Mouse (Mus musculus) midbrain, embryonic 14.5 days (tissue): Measurements from ENCODE around the gene Gm49661. TPM values are rescaled to one million over a fixed set of nuclear protein-coding genes. Genes with fewer than 3 reads are reported as not detected.

Source experiments
- ATAC-seq: fragments of 200-750 bp; cut with Nextera tagmentation; 2 replicates; pipeline ENCODE4 v1.8.0; 2017; ENCODE audit warnings: moderate number of reproducible peaks, moderate library complexity; ENCODE audit not compliant: low FRiP score, low TSS enrichment
- DNase-seq: peaks from one replicate; pipeline ENCODE4 v3.0.0-alpha.2; 2015
- H3K27ac ChIP-seq: fragments of 300-500 bp; sonication (generic); replicated peaks from 2 replicates; pipeline ENCODE4 v1.5.1; 2014; ENCODE audit warnings: mild to moderate bottlenecking, low read depth, low read length, moderate library complexity
- H3K27me3 ChIP-seq: fragments of 300-500 bp; sonication (generic); 2 replicates; pipeline ENCODE4 v1.6.1; 2014; ENCODE audit warnings: low read length, control low read depth, mixed read lengths; ENCODE audit not compliant: control insufficient read depth, insufficient read depth
- H3K36me3 ChIP-seq: fragments of 300-500 bp; sonication (generic); 2 replicates; pipeline ENCODE4 v1.6.1; 2014; ENCODE audit warnings: low read length, control low read depth; ENCODE audit not compliant: control insufficient read depth, insufficient read depth
- H3K4me1 ChIP-seq: fragments of 300-500 bp; sonication (generic); 2 replicates; pipeline ENCODE4 v1.6.1; 2014; ENCODE audit warnings: mild to moderate bottlenecking, antibody characterized with exemption, low read length, control low read depth; ENCODE audit not compliant: control insufficient read depth, insufficient read depth
- H3K4me2 ChIP-seq: fragments of 300-500 bp; sonication (generic); 2 replicates; pipeline ENCODE4 v1.6.1; 2014; ENCODE audit warnings: mild to moderate bottlenecking, low read length, moderate library complexity
- H3K4me3 ChIP-seq: fragments of 300-500 bp; sonication (generic); replicated peaks from 2 replicates; pipeline ENCODE4 v1.5.1; 2014; ENCODE audit warnings: low read depth, low read length
- H3K9ac ChIP-seq: fragments of 300-500 bp; sonication (generic); replicated peaks from 2 replicates; pipeline ENCODE4 v1.6.1; 2014; ENCODE audit warnings: mild to moderate bottlenecking, low read length, moderate library complexity
- H3K9me3 ChIP-seq: fragments of 300-500 bp; sonication (generic); 2 replicates; pipeline ENCODE4 v1.6.1; 2016; ENCODE audit warnings: low read length, control low read depth, mixed read lengths; ENCODE audit not compliant: control insufficient read depth
- WGBS: fragments of 180-500 bp; shearing (Covaris S2); extraction: QIAGEN DNeasy Blood & Tissue Kit; methylation state at CpG from one replicate; pipeline ENCODE4 v1.1.7; 2014; 5-methylcytosine and 5-hydroxymethylcytosine counted together
- polyA plus RNA-seq: library from polyadenylated mRNA; unstranded; fragments of >200 nt; fragmentation: Nextera tagmentation; extraction: Ambion mirVana; gene quantifications from 2 replicates; pipeline ENCODE4 v1.2.1, GENCODE M21; 2014

The Gm49661 gene
- polyA plus RNA-seq, result not detected in 2 replicates

DNA sequence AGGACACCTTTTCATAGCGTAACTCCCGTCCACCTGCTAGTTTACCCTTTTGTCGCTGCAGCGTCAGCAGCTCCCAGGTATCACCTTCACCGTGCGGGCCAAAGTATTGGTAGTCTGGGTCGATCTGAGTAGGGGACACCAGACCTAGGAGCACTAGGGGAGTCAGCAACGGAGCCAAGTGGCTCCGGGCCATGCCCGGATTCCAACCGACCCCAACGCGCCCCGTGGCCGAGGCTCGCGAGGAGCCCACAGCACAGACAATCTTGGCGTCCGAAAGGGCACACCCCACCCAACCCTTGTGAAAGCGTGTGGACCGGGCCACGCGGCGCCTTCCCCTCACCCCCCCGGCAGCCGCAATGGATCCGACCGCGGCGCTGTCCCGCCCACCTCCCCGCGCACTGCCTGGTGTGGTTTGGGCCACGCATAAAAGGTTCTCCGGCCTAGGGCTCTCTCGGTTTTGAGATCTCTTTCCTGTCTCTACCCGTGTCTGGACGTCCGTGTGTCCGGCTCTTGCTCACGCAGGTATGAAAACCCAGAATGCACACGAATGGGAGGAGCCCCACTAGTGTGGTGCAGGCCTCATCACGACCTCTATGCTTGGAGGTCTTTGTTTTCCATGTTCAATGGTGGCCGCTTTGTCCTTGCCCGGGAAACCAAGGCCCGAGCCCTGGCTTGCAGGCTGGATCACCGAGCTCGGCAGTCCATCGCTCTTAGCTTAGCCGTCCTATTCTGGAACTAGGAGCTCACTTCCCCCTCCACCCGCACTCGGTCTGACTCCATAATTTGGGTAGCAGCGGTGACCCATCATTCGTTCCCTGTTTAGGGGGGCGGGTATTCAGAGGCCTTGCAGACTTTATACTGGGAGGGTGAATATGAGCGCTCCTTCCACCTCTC is at the start of gene Gm49661, which contains the start of the genes Prdx2 and Rnaseh2a:
Gene Gm49661, minus strand, starts transcription at position 193 of the 894 bp plus-strand sequence.
Gene Prdx2, plus strand, starts transcription at position 347 of the 894 bp plus-strand sequence.
Gene Rnaseh2a, minus strand, starts transcription at position 527 of the 894 bp plus-strand sequence.
- H3K27me3 ChIP-seq, result no peaks in the 10 kb centered on the region
- H3K4me3 ChIP-seq, result peak within 1 kb of the TSS; percentile 92
- H3K4me1 ChIP-seq, result peaks cover 28% of the 10 kb centered on the region
- peak within 1 kb of the TSS; percentile 96 for H3K4me2 ChIP-seq
- peak within 1 kb of the TSS; percentile 97 for H3K9ac ChIP-seq
- H3K27ac ChIP-seq, result peak within 1 kb of the TSS; percentile 86
- no peaks in the 10 kb centered on the region for H3K9me3 ChIP-seq
- under 1% methylated on average over 56 of the region's 56 CpGs for whole genome bisulfite sequencing
- H3K36me3 ChIP-seq, result peaks cover 40% of the 10 kb centered on the region
- peak; percentile 92 for DNase-seq
- ATAC-seq, result peak; percentile 85

DNA sequence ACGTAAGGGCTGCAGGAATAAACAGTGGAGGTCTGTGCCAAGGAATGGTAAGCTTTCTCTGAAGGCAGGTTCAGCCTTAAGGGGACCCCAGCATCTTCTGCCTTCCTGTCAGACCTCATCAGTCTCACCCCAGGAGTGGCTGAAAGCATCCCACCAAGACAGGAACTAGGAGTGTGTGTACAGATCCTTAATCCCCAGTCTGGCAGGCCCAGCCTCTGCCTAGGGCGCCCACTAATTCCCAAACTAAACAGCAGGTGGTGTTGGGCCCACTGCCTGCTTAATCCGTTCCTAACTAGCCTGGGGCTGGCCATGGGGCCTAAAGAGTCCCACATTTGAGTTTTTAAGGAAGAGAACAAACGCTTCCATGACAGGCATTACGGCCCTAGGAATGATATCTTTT is 48.0 kb upstream of the Gm49661 start:
- no peaks in the 10 kb centered on the region for H3K9me3 ChIP-seq
- no peak overlapping the region for H3K27ac ChIP-seq
- peak; percentile 27 for DNase-seq
- H3K36me3 ChIP-seq, result peaks cover 47% of the 10 kb centered on the region
- H3K4me3 ChIP-seq, result no peak overlapping the region
- 0 out of 2 replicates have a peak, but pooled peaks cover 4% of the 10 kb centered on the region for H3K4me1 ChIP-seq
- H3K9ac ChIP-seq, result no peak overlapping the region
- 22% methylated on average over 5 of the region's 5 CpGs for WGBS
- ATAC-seq, result no peak
- H3K27me3 ChIP-seq, result peaks cover 7% of the 10 kb centered on the region; the same call in 1 of the 2 replicates
- no peak overlapping the region for H3K4me2 ChIP-seq

DNA sequence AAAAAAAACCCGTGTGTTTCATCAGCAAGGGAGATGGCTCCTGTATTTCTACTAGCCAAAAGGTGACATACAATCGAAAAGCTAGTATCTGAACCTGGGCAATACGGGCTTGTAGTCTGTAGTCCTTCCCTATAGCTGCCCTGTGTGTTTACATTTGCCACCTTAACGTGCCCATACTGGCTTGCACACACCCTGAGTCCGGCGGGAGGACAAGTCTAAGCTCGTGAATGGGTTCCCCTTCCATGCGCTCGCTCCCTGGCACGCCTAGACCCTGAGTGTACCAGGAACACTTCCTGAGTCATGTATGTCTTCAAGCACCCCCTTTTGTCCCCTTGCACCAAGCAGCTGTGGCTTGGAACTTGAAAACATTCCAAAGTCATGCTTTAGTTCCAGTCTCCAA is 47.5 kb upstream of the Gm49661 start:
- Histone ChIP-seq H3K27me3 (peaks cover 7% of the 10 kb centered on the region; the same call in 1 of the 2 replicates), H3K27ac (no peak overlapping the region), H3K4me2 (no peak overlapping the region), H3K4me1 (0 out of 2 replicates have a peak, but pooled peaks cover 4% of the 10 kb centered on the region), H3K9ac (no peak overlapping the region), H3K9me3 (no peaks in the 10 kb centered on the region), H3K36me3 (peaks cover 42% of the 10 kb centered on the region), H3K4me3 (no peak overlapping the region)
- 69% methylated on average over 10 of the region's 10 CpGs for WGBS
- ATAC-seq, result no peak
- no peak for DNase-seq

DNA sequence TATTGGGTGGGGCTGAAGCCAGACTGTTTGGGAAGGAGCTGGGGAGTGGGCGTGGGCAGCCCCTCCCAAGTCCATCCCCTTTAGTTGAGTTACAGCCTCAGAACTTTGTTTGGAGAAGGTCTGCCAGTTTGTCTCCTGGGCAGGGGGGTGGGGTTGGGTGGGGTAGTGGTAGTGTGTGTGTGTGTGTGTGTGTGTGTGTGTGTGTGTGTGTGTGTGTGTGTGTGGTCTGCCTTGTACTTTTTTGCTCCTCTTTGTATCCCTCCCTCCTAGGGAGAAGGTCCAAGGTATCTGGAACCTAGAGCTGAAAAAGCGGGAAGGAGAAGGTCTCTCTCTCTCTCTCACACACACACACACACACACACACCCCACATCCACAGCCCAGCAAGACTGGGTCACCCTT is 45.2 kb upstream of the Gm49661 start, which contains the start of gene Best2:
Gene Best2, minus strand, starts transcription at position 101 of the 400 bp plus-strand sequence.
- no peaks in the 10 kb centered on the region for H3K9me3 ChIP-seq

DNA sequence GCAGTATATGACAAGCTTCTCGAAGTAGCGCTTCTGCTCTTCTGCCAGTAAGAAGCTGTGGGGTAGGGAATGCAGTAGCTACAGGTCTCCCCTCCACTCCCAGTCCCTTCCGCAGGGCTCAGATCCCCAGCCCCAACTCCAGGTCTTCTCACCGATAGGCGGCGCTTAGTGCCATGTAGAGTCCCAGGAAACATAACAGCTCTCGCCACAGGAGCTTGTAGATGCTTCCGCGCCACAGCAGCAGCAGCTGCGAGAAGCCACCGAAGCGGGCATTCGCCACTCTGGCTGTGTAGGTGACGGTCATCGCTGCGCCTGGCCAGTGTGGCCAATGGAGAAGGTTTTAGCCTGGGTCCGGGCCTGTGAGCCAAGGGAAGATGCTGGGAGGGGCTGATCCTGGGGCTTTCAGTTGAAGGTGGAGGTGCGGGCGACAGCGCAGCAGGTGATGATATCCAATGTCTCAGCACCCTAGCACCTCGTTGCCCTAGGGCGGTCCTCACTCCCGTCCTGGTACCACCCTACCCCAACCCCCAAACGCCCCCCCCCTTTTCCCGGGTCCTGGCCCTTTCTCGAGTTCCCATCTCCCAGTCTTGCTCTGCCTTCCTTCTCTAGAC is 44.1 kb upstream of the Gm49661 start:
- Histone ChIP-seq H3K9ac (peak overlapping the region; percentile 45), H3K27me3 (peaks cover 20% of the 10 kb centered on the region), H3K4me1 (0 out of 2 replicates have a peak, but pooled peaks cover 4% of the 10 kb centered on the region), H3K4me2 (peak overlapping the region; percentile 57), H3K27ac (no peak overlapping the region), H3K9me3 (no peaks in the 10 kb centered on the region), H3K4me3 (peak overlapping the region; percentile 25), H3K36me3 (peaks cover 9% of the 10 kb centered on the region)
- DNase-seq (peak; percentile 90), ATAC-seq (peak; percentile 57; the same call in 1 of the 2 replicates)
- 5% methylated on average over 26 of the region's 26 CpGs for WGBS

More for the DNA sequence above, 45.2 kb upstream of the Gm49661 start, which contains the start of gene Best2:
- Histone ChIP-seq H3K27me3 (peaks cover 20% of the 10 kb centered on the region), H3K4me1 (0 out of 2 replicates have a peak, but pooled peaks cover 4% of the 10 kb centered on the region), H3K9ac (peak within 1 kb of the TSS; percentile 45), H3K36me3 (peaks cover 20% of the 10 kb centered on the region), H3K27ac (no peak within 1 kb of the TSS), H3K4me3 (peak within 1 kb of the TSS; percentile 25), H3K4me2 (peak within 1 kb of the TSS; percentile 57)
- no peak for ATAC-seq
- 68% methylated on average over 2 of the region's 2 CpGs for WGBS
- DNase-seq, result no peak

DNA sequence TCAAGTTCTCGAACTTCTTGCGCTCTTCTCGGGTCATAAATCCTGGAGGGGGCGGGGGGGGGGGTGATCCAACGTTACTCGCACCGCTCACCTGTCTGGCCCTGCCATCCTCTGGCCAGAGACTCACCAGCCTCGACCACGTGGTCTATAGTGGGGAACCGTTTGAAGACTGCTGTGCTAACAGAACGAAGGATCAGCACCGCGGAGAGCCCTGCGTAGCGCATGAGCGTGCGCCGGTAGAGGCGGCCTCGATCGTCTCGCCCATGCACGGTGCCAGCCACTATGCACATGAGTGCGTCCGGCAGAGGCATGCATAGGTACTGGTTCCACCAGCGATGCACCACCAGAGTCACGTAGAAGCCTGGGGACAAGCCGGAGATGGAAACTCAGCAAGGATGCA is 42.0 kb upstream of the Gm49661 start:
- H3K9me3 ChIP-seq, result no peaks in the 10 kb centered on the region
- H3K9ac ChIP-seq, result no peak overlapping the region
- no peaks in the 10 kb centered on the region for H3K36me3 ChIP-seq
- no peak overlapping the region for H3K4me2 ChIP-seq
- peaks cover 27% of the 10 kb centered on the region for H3K27me3 ChIP-seq
- H3K27ac ChIP-seq, result no peak overlapping the region
- H3K4me3 ChIP-seq, result no peak overlapping the region
- DNase-seq (no peak), ATAC-seq (no peak)
- 16% methylated on average over 28 of the region's 28 CpGs for WGBS
- H3K4me1 ChIP-seq, result 0 out of 2 replicates have a peak, but pooled peaks cover 4% of the 10 kb centered on the region

DNA sequence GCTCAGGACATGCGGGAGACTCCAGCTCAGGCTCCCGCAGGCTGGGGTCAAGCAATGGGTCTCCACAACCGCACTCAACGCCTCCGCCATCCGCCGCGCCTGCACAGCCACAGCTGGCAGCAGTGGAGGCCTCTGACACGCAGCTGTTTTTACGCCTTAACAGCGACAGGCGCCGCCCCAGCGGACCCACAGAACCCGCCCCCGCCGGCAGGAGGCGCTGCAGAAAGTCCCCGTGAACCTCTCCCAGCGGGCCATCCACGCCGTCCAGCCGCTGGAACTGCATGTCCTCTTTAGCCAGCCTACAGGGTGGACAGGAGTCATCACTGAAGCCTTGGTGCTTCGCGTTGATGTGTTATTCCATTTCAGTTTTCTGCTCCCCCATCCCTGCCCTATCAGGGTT is 38.5 kb upstream of the Gm49661 start:
- peaks cover 4% of the 10 kb centered on the region; the same call in 1 of the 2 replicates for H3K36me3 ChIP-seq
- WGBS, result 15% methylated on average over 25 of the region's 25 CpGs
- ATAC-seq (no peak), DNase-seq (no peak)
- no peak overlapping the region for H3K4me3 ChIP-seq
- H3K4me2 ChIP-seq, result no peak overlapping the region
- peaks cover 19% of the 10 kb centered on the region for H3K27me3 ChIP-seq
- H3K27ac ChIP-seq, result no peak overlapping the region
- H3K4me1 ChIP-seq, result no peaks in the 10 kb centered on the region
- H3K9me3 ChIP-seq, result no peaks in the 10 kb centered on the region
- H3K9ac ChIP-seq, result no peak overlapping the region

DNA sequence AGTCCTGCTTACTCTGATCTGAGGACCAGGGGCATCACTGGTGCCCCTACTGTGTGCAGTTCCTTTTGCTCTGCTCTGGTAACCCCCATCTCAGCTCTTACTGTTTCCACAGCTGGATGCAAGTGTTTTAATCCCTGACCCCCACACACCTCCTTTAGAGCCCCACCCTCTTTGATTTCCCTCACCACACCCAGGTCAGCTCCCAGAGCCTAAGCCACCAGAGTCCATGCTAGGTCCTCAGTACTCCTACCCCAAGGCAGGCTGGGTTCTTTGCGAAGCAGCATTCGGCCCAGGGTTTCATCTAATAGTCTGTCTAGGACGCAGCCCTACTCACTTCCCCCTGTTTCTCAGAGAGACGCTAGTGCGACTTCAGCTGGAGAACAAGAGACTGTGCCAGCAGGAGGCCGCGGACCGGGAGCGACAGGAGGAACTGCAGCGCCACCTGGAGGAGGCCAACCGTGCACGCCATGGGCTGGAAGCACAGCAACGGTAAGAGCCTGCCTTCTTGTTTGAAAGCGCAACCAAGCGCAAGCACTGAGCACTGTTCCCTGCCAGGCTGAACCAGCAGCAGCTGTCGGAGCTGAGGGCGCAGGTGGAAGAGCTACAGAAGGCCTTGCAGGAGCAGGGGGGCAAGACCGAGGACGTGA is 28.5 kb upstream of the Gm49661 start:
- Histone ChIP-seq H3K4me2 (peak overlapping the region; percentile 28), H3K36me3 (peaks cover 14% of the 10 kb centered on the region; the same call in 1 of the 2 replicates), H3K4me1 (0 out of 2 replicates have a peak, but pooled peaks cover 4% of the 10 kb centered on the region), H3K27me3 (0 out of 2 replicates have a peak, but pooled peaks cover 9% of the 10 kb centered on the region), H3K9me3 (no peaks in the 10 kb centered on the region), H3K9ac (peak overlapping the region; percentile 21), H3K27ac (no peak overlapping the region), H3K4me3 (no peak overlapping the region)
- ATAC-seq, result peak; percentile 71
- peak; percentile 94 for DNase-seq
- WGBS, result 2% methylated on average over 19 of the region's 19 CpGs
